Mouse (Mus musculus): ENCODE measurements at regions not wholly inside any gene's neighbourhood (a gene's known extent, or its start where the extent isn't known, plus 50 kb on each side); places are given as distances from the start of the nearest gene placed in this dataset.
A peak's percentile ranks its signal among the peaks of the same experiment; 100 is the strongest.

DNA sequence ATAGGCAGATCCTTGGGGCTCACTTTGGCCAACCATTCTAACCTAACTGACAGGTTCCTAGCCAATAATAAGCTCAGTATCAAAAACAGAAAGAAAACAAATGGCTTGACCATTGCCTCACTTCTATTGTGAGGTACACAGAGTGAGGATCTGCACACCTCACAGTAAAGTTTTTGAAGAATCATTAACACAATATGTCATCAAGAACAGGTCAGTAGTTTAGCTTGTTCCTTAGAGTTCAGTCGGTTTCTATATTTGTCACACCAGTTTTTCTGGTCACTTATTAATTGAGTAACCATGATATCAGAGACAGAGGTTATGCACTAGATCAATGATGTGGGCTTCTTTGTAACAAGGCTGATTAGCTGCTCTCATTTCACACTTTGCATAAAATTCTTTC is 53.4 kb upstream of the Olfr1320 start:
- no peak for DNase-seq (ENCODE audit: low spot score in 2 of 2)

DNA sequence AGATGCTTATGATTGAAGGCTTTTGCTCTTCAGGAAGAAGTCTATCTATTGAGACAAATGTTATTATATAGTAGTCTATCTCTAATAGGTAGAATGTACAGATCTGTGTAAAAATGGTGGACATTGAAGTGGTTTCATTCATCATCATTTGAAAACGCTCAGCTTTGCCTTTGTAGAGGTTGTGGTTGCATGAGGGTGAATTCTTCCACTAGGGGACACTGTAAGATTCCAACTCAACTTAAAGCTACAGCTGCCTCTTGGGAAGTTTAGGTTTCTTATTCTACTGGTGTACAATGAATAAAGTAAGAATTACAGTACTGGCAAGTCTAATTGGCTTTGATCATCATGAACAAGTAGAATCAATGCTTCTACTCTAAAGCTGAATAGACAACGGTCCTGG is 52.6 kb upstream of the Olfr1320 start:
- DNase-seq (ENCODE audit: low spot score in 2 of 2) = peak in 1 of 2 experiments; percentile 1
